Comparison of ENCODE assay signal across 18 mouse cellular contexts in genomic region chr8:128057845-128058244, GRCm38 (mm10).
DNase-seq lines count a peak whose midpoint lies in the region; ATAC-seq and TF ChIP-seq lines count a peak whose summit lies in the region.
"Had no signal": no experiment of that assay in that cellular context is flagged by ENCODE, and none has a peak within 500 bp of the region (broad histone marks: within the 10 kb centered on the region; RNA-seq: fewer than 3 reads in every experiment).

No protein-coding gene starts in this region.

- H3K27ac ChIP-seq in thymus, adult 2 months (ENCODE audit: control insufficient read depth, insufficient read depth, low read length) = no peak overlapping the region
- H3K27ac ChIP-seq in midbrain, postnatal 0 days (ENCODE audit: low read depth, low read length) = no peak overlapping the region
- H3K27ac ChIP-seq: embryonic facial prominence, embryonic 12.5 days; heart, embryonic 13.5 days had no signal

- no peak for TF ChIP-seq POLR2A in thymus, adult 2 months (IDR thresholded peaks at IDR 0.05; ENCODE audit: control insufficient read depth, extremely low read depth, insufficient read depth, low read length, poor library complexity)

- no peak overlapping the region for H3K9ac ChIP-seq in midbrain, postnatal 0 days (replicated peaks; ENCODE audit: low read length, poor library complexity, severe bottlenecking)
- H3K9ac ChIP-seq: embryonic facial prominence, embryonic 12.5 days; heart, embryonic 13.5 days; hindbrain, embryonic 13.5 days had no signal

- no peaks in the 10 kb centered on the region for H3K9me3 ChIP-seq in midbrain, postnatal 0 days (ENCODE audit: low read length)
- H3K9me3 ChIP-seq: embryonic facial prominence, embryonic 12.5 days; heart, embryonic 13.5 days; hindbrain, embryonic 13.5 days had no signal

- H3K4me2 ChIP-seq in midbrain, postnatal 0 days (ENCODE audit: low read depth, low read length, poor library complexity, severe bottlenecking) = no peak overlapping the region
- H3K4me2 ChIP-seq: embryonic facial prominence, embryonic 12.5 days; heart, embryonic 13.5 days; hindbrain, embryonic 13.5 days had no signal

- 90% methylated on average over 6 of the region's 6 CpGs for WGBS in thymus, adult 2 months
- 89% methylated on average over 6 of the region's 6 CpGs for WGBS in midbrain, postnatal 0 days

- no peak overlapping the region for H3K4me3 ChIP-seq in thymus, adult 2 months (ENCODE audit: control insufficient read depth, insufficient read depth, low read length)
- H3K4me3 ChIP-seq in midbrain, postnatal 0 days (ENCODE audit: low read depth, low read length) = no peak overlapping the region
- H3K4me3 ChIP-seq: embryonic facial prominence, embryonic 12.5 days; heart, embryonic 13.5 days; hindbrain, embryonic 13.5 days had no signal

- intact Hi-C loops in heart, postnatal 36 days (cut with DNase I) = no loop called here

- H3K36me3 ChIP-seq in thymus, adult 2 months (ENCODE audit: control insufficient read depth, insufficient read depth, low read length) = no peaks in the 10 kb centered on the region
- no peaks in the 10 kb centered on the region for H3K36me3 ChIP-seq in midbrain, postnatal 0 days (ENCODE audit: insufficient read depth, low read length)
- H3K36me3 ChIP-seq: embryonic facial prominence, embryonic 12.5 days; heart, embryonic 13.5 days; hindbrain, embryonic 13.5 days had no signal

- no peaks in the 10 kb centered on the region for H3K27me3 ChIP-seq in thymus, adult 2 months (ENCODE audit: control insufficient read depth, insufficient read depth, low read length)
- H3K27me3 ChIP-seq in midbrain, postnatal 0 days (ENCODE audit: insufficient read depth, low read length) = no peaks in the 10 kb centered on the region
- H3K27me3 ChIP-seq: embryonic facial prominence, embryonic 12.5 days; heart, embryonic 13.5 days; hindbrain, embryonic 13.5 days had no signal

- no peak for TF ChIP-seq CTCF in thymus, adult 2 months (IDR thresholded peaks at IDR 0.05; ENCODE audit: borderline replicate concordance, control insufficient read depth, extremely low read depth, insufficient read depth, low read length, poor library complexity)
- no peak for TF ChIP-seq CTCF in midbrain, postnatal 0 days (IDR thresholded peaks at IDR 0.05)

- H3K4me1 ChIP-seq in thymus, adult 2 months (replicated peaks; ENCODE audit: control insufficient read depth, insufficient read depth, low read length) = no peaks in the 10 kb centered on the region; the same call in 1 of the 2 replicates
- H3K4me1 ChIP-seq in midbrain, postnatal 0 days (ENCODE audit: insufficient read depth, low read length) = no peaks in the 10 kb centered on the region
- H3K4me1 ChIP-seq: embryonic facial prominence, embryonic 12.5 days had no signal

- peak; percentile 91 for ATAC-seq in activated CD4-positive, CD25-positive, alpha-beta regulatory T cell, adult 4 months
- no peak for ATAC-seq in midbrain, postnatal 0 days (ENCODE audit: low FRiP score)
- ATAC-seq: forebrain, embryonic 16.5 days; intestine, postnatal 0 days had no signal

- peak; percentile 57 for DNase-seq in heart, adult 11 months
- DNase-seq in heart, postnatal 36 days = no peak
- DNase-seq in CD4-positive helper T cell, adult 2 months (ENCODE audit: low read depth, low spot score) = peak; percentile 65
- peak; percentile 14 for DNase-seq in naive thymus-derived CD4-positive, alpha-beta T cell, adult 2 months (ENCODE audit: low read depth)
- DNase-seq in thymus, adult 2 months = no peak
- no peak for DNase-seq in midbrain, postnatal 0 days (ENCODE audit: low spot score)
- DNase-seq: adrenal gland, postnatal 10 days; cerebellum, adult 11-12 months; cerebellum, adult 9-10 months; cerebellum, postnatal 25 days; gastrocnemius, postnatal 25 days; heart, postnatal 4 days had no signal

Comparison
In these comparisons a context has a peak if more than half of its experiments do, and no peak if none do; other contexts are left out.
1. DNase-seq: peak in heart, adult 11 months (single experiment), CD4-positive helper T cell, adult 2 months (single experiment) and naive thymus-derived CD4-positive, alpha-beta T cell, adult 2 months (single experiment); none in heart, postnatal 36 days (0 of 2), thymus, adult 2 months (single experiment) and midbrain, postnatal 0 days (single experiment).